Comparison of ENCODE assay signal across 13 mouse cellular contexts in the genomic region with DNA sequence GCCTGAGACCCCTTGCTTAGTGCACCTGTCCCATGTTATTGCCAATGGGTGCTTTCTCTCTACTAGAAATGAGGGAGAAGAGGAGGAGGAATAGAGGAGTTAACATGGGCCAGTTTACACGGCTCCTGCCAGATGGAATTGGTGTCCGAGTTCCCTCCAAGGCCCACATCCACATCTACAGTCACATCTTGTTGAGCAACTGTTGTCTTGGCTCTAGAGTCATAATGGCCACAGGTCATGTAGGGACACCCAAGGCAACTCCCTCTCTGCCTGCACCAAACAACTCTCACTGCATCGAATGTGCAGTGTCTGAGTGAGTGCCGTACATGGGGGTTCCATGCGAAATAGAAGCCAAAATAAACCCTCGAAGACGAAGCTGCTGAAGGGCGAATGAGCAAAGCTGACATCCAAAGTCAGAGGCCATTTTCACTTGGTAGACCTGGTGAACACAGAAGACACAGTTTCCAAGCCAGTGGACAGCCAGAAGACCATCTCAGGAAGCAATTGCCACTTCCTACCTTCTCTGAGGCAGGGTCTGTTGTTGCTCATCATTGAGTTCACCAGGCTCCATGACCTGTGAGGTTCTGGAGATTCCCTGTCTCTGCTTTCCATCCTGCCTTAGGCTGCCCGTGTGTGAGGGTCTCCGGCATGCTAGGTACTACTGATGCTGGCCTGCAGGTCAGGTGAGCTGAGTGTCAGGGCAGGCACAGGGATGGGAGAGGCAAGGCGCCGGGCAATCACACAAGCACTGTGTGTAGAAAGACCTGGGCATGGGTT.
DNase-seq lines count a peak whose midpoint lies in the region.
"Had no signal": no experiment of that assay in that cellular context is flagged by ENCODE, and none has a peak within 500 bp of the region (broad histone marks: within the 10 kb centered on the region; RNA-seq: fewer than 3 reads in every experiment).

No protein-coding gene starts in this region.

- intact Hi-C loops in heart, postnatal 25 days (cut with DNase I): no loop called here
- intact Hi-C loops in heart, postnatal 10 days (cut with DNase I): no loop called here

- peak; percentile 20 for DNase-seq in adrenal gland, postnatal 14 days
- no peak for DNase-seq in adrenal gland, adult 8-10 months
- peak; percentile 95 for DNase-seq in heart, adult 11 months
- DNase-seq in heart, adult 8-10 months (ENCODE audit: low spot score): no peak
- peak; percentile 18 for DNase-seq in heart, postnatal 25 days (ENCODE audit: low spot score)
- no peak for DNase-seq in heart, postnatal 10 days
- DNase-seq in skeletal muscle tissue, adult 2 months (ENCODE audit: low read depth, low spot score): peak; percentile 66
- DNase-seq: adrenal gland, postnatal 36 days; cerebellum, adult 11 months; cerebellum, adult 8-10 months; cerebellum, postnatal 14 days; embryo, embryonic 11 days; kidney, adult 18-20 months had no signal

Comparison
In these comparisons a context has a peak if more than half of its experiments do, and no peak if none do; other contexts are left out.
1. DNase-seq: peak in adrenal gland, postnatal 14 days (single experiment), heart, adult 11 months (single experiment), heart, postnatal 25 days (single experiment) and skeletal muscle tissue, adult 2 months (single experiment); none in adrenal gland, adult 8-10 months (single experiment), heart, adult 8-10 months (single experiment) and heart, postnatal 10 days (0 of 2).